Mouse (Mus musculus) limb, embryonic 11.5 days (tissue): ENCODE data around the gene Sac3d1. TPM values are rescaled to one million over a fixed set of nuclear protein-coding genes. Genes with fewer than 3 reads are reported as not detected.

Experiments
- ATAC-seq: fragments of 200-750 bp; cut with Nextera tagmentation; 2 replicates; pipeline ENCODE4 v1.8.0; 2017; ENCODE audit warnings: low read depth; ENCODE audit not compliant: insufficient number of reproducible peaks, low FRiP score, low TSS enrichment
- DNase-seq: peaks from one replicate; pipeline ENCODE4 v3.0.0-alpha.2; 2015; ENCODE audit warnings: low spot score
- H3K27ac ChIP-seq: fragments of 300-500 bp; sonication (generic); replicated peaks from 2 replicates; pipeline ENCODE4 v1.5.1; 2014; ENCODE audit warnings: low read depth, mild to moderate bottlenecking, low read length
- H3K27me3 ChIP-seq: fragments of 300-500 bp; sonication (generic); 2 replicates; pipeline ENCODE4 v1.6.1; 2014; ENCODE audit warnings: mild to moderate bottlenecking, low read length, mixed read lengths; ENCODE audit not compliant: control insufficient read depth, insufficient read depth
- H3K36me3 ChIP-seq: fragments of 300-500 bp; sonication (generic); 2 replicates; pipeline ENCODE4 v1.6.1; 2014; ENCODE audit warnings: mild to moderate bottlenecking, low read length, moderate library complexity, mixed read lengths; ENCODE audit not compliant: control insufficient read depth, insufficient read depth
- H3K4me1 ChIP-seq: fragments of 300-500 bp; sonication (generic); 2 replicates; pipeline ENCODE4 v1.6.1; 2014; ENCODE audit warnings: low read length, mixed read lengths; ENCODE audit not compliant: control insufficient read depth, insufficient read depth
- H3K4me2 ChIP-seq: fragments of 300-500 bp; sonication (generic); 2 replicates; pipeline ENCODE4 v1.6.1; 2014; ENCODE audit warnings: low read depth, mild to moderate bottlenecking, moderate library complexity; ENCODE audit not compliant: severe bottlenecking
- H3K4me3 ChIP-seq: fragments of 300-500 bp; sonication (generic); 2 replicates; pipeline ENCODE4 v1.5.1; 2014; ENCODE audit warnings: low read depth, low read length
- H3K9ac ChIP-seq: fragments of 300-500 bp; sonication (generic); 2 replicates; pipeline ENCODE4 v1.6.1; 2014; ENCODE audit warnings: mild to moderate bottlenecking, low read length
- H3K9me3 ChIP-seq: fragments of 300-500 bp; sonication (generic); 2 replicates; pipeline ENCODE4 v1.6.1; 2016; ENCODE audit warnings: low read length; ENCODE audit not compliant: control insufficient read depth
- WGBS: fragments of 180-500 bp; shearing (Covaris S2); extraction: QIAGEN DNeasy Blood & Tissue Kit; methylation state at CpG from one replicate; pipeline ENCODE4 v1.1.7; 2014; 5-methylcytosine and 5-hydroxymethylcytosine counted together
- polyA plus RNA-seq: library from polyadenylated mRNA; unstranded; fragments of >200 nt; fragmentation: Nextera tagmentation; extraction: Ambion mirVana; gene quantifications from 2 replicates; pipeline ENCODE4 v1.2.1, GENCODE M21; 2014

Sac3d1 gene
- polyA plus RNA-seq = 65.4 and 65.8 TPM in 2 replicates

DNA sequence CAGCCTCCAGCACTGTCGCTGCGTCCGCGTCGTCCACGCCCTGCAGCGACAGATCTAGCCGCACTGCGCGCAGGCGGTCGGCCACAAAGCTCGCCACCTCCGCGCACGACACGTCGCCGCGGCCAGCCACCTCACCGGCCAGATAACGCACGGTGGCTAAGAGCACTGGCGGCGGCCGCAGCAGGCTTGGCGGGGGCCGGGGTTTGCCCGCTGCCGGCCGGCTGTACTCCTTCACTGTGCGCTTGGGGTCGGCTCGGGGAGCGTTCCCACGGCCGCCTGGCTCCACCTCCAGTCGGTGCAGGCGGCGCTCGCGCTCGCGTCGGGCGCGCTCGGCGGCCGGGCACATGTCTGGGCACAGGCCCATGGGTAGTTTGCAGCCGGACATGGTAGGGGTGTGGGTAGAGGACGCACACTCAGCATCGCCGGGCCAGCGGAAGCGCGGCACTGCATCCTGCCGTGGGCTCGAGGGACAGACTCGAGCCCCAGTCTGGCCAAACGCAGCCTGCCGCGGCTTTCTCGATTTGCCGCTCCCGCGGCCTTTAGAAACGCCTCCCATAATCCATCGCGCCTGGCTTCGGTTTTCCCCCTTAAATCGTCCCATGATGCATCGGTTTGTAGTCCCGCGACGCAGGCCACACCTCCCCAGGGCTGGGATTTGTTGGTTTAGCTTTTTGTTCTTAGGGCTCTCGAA, at the start of gene Sac3d1:
TSS of gene Sac3d1 (minus strand) at position 665 of the 691 bp plus-strand sequence.
- Histone ChIP-seq H3K27ac (peak within 1 kb of the TSS; percentile 96), H3K27me3 (no peaks in the 10 kb centered on the region), H3K9me3 (no peaks in the 10 kb centered on the region), H3K9ac (peak within 1 kb of the TSS; percentile 87), H3K4me2 (peak within 1 kb of the TSS; percentile 90), H3K4me1 (peaks cover 3% of the 10 kb centered on the region), H3K36me3 (peaks cover 13% of the 10 kb centered on the region), H3K4me3 (peak within 1 kb of the TSS; percentile 69)
- ATAC-seq (peak; percentile 80), DNase-seq (peak; percentile 92)
- under 1% methylated on average over 77 of the region's 77 CpGs for WGBS

DNA sequence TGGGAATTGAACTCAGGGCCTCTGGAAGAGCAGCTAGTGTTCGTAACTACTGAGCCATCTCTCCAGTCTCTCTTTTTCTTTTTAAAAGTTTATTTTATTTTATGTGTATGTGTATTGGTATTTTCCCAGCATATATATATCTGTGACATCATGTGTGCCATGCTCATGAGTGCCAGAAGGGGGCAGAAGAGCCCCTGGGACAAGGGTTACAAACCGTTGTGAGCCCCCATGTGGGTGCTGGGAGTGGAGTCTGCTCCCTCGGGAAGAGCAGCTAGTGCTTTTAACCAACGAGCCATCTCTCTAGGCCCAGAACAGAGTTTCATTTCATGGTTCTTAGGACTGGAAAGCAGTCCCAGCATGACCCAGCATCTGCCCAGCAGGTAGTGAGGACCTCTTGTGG, 48.3 kb upstream of the Sac3d1 start:
- WGBS = 85% methylated on average over 4 of the region's 4 CpGs
- H3K27me3 ChIP-seq = no peaks in the 10 kb centered on the region

DNA sequence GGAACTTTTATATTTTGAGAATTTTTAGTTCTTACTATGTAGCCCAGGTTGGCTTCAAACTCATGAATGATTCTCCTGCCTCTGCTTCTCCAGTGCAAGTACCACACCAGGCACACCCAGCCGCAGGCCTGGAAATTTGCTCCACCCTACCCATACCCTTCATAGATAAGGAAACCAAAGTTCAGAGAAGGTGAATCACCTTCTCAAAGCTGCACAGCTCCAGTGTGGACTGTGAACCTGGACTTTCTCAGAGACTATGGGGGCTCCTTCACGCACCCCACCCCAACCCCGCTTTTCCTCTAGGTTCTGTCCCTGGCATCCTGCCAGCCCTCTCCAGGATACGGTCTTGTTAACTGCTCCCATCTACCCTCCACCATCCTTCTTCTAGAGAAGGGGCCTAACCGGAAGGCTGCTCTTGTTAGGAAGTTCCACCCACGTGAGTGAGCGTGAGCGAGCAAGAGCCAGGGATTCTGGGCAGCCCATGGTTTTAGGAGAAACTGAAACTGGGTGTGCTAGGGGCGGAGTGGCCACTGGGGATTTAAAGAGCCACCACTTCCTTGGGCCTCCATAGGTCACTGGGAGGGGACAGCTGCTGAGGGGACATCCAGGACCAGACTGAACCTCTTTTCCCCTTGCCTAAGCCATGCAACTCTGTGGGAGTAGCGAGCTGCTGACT, 45.6 kb upstream of the Sac3d1 start:
- H3K4me3 ChIP-seq = no peak overlapping the region
- WGBS = 71% methylated on average over 10 of the region's 10 CpGs
- no peaks in the 10 kb centered on the region for H3K4me1 ChIP-seq
- no peak for DNase-seq
- no peaks in the 10 kb centered on the region for H3K9me3 ChIP-seq
- H3K27me3 ChIP-seq = no peaks in the 10 kb centered on the region
- ATAC-seq = no peak
- no peaks in the 10 kb centered on the region for H3K36me3 ChIP-seq
- no peak overlapping the region for H3K4me2 ChIP-seq
- no peak overlapping the region for H3K27ac ChIP-seq
- no peak overlapping the region for H3K9ac ChIP-seq

More for the DNA sequence above, 48.3 kb upstream of the Sac3d1 start:
- H3K27ac ChIP-seq = no peak overlapping the region
- DNase-seq (no peak), ATAC-seq (no peak)
- H3K4me3 ChIP-seq = no peak overlapping the region
- no peaks in the 10 kb centered on the region for H3K36me3 ChIP-seq
- no peaks in the 10 kb centered on the region for H3K4me1 ChIP-seq
- H3K4me2 ChIP-seq = no peak overlapping the region
- no peak overlapping the region for H3K9ac ChIP-seq
- no peaks in the 10 kb centered on the region for H3K9me3 ChIP-seq

DNA sequence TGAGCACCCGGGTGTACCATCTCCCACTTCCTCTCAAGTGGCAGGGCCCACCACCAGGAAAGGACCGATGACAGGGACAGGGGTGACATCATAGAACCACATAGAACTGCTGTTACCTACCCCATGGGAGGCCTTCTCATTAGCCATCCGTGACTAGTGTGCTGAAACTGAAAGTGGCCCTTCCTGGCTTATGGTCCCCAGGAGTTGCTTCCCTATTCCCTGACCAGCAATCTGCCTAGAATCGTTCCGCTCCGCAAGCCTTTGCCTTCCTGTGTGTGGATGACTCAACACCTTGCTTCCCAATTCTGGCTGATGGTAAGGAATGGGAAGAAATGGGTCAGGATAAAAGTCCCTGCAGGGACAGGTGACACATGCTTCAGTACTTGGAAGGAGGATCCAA, 38.8 kb upstream of the Sac3d1 start:
- 71% methylated on average over 6 of the region's 6 CpGs for WGBS
- Histone ChIP-seq H3K4me3 (no peak overlapping the region), H3K27me3 (no peaks in the 10 kb centered on the region), H3K27ac (no peak overlapping the region), H3K36me3 (no peaks in the 10 kb centered on the region), H3K9ac (no peak overlapping the region), H3K4me2 (no peak overlapping the region), H3K4me1 (no peaks in the 10 kb centered on the region), H3K9me3 (no peaks in the 10 kb centered on the region)
- ATAC-seq = no peak
- DNase-seq = no peak

DNA sequence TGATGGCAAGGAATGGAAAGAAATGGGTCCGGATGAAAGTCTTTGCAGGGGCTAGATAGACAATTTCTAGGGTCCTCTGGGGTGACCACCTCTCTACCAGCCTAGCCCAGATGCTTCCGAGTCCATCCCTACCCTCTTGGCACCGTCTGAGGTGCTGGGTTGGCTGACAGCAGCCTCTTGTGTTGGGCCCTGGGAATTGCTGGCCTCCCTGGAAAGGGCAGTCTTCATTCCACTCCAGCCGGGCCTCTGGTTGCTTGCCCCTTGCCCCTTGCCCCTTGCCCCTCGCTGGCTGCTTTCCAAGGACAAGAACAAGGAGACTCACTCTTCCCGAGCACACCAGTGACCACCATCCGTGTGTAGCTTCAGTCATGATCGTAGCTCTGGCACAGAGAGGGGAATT, 37.9 kb upstream of the Sac3d1 start:
- 65% methylated on average over 8 of the region's 8 CpGs for WGBS
- Histone ChIP-seq H3K27ac (no peak overlapping the region), H3K4me3 (no peak overlapping the region), H3K4me2 (no peak overlapping the region), H3K4me1 (no peaks in the 10 kb centered on the region), H3K9me3 (no peaks in the 10 kb centered on the region), H3K36me3 (no peaks in the 10 kb centered on the region), H3K27me3 (no peaks in the 10 kb centered on the region), H3K9ac (no peak overlapping the region)
- DNase-seq (no peak), ATAC-seq (no peak)

DNA sequence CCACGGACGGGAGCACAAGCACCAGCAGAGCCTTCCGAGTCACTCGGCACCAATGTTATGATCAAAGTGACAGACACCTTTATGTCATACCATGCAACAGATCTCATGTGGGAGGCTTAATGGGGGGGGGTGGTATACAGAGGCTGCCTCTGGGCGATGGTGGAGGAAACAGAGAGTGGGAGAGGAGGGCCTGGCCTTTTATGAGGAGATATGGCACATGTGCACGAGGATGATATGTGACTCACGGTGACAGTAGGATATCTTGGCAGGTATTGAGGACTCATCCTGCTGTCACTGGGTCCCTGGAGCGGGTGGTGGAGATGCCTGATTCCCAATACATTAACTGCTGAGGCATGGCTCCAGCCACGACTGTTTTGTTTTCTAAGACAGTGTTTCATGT, 36.7 kb upstream of the Sac3d1 start:
- Histone ChIP-seq H3K9me3 (no peaks in the 10 kb centered on the region), H3K36me3 (no peaks in the 10 kb centered on the region), H3K27ac (no peak overlapping the region), H3K27me3 (no peaks in the 10 kb centered on the region), H3K4me2 (no peak overlapping the region), H3K4me1 (no peaks in the 10 kb centered on the region), H3K9ac (no peak overlapping the region), H3K4me3 (no peak overlapping the region)
- 85% methylated on average over 9 of the region's 9 CpGs for WGBS
- no peak for ATAC-seq
- no peak for DNase-seq

DNA sequence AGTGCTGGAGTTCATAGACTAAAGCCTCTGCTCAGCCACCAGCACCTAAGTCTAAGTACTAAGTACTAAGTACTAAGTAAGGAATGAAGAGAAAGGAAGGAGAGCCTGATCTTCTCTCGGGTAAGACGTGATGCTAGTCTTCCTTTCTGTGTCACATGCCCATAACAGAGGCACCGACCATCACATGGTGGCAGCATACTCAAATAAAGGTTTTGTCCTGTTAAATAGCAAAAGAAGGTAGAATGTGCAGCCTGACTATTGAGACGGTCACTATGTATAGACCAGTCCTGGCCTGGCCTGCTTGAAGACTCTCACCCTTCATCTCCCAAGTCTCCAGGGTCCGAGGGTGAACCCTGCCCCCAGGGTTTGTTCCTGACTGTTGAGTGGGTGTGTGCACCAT, 26.4 kb upstream of the Sac3d1 start:
- DNase-seq (no peak), ATAC-seq (no peak)
- Histone ChIP-seq H3K9me3 (no peaks in the 10 kb centered on the region), H3K4me1 (peaks cover 6% of the 10 kb centered on the region), H3K9ac (no peak overlapping the region), H3K27ac (no peak overlapping the region), H3K4me2 (no peak overlapping the region), H3K36me3 (no peaks in the 10 kb centered on the region), H3K4me3 (no peak overlapping the region), H3K27me3 (no peaks in the 10 kb centered on the region)
- WGBS = 76% methylated on average over 5 of the region's 5 CpGs

DNA sequence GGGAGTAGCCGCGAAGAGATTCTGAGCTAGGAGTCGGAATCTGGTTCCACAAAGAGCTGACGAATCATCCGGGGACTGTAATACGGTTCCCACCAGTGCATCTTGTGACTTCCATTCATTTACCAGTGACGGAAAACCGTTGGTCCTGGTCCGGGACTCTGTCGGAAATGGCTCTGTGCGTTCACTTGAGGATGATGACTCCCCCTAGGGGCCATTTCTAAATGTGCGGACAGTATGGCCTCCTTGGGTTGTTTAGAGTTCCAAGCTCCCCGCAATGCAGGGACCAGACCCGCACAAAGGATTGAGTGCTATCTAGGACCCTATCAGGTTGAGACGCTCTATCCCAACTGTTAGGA, 22.9 kb upstream of the Sac3d1 start, which contains the start of gene Arl2:
TSS of gene Arl2 (minus strand) at position 155 of the 356 bp plus-strand sequence.
- peak within 1 kb of the TSS; percentile 73 for H3K4me2 ChIP-seq
- H3K9me3 ChIP-seq = no peaks in the 10 kb centered on the region
- under 1% methylated on average over 15 of the region's 15 CpGs for WGBS
- DNase-seq (peak; percentile 87), ATAC-seq (peak; percentile 73)
- H3K36me3 ChIP-seq = 0 out of 2 replicates have a peak, but pooled peaks cover 2% of the 10 kb centered on the region
- H3K27me3 ChIP-seq = no peaks in the 10 kb centered on the region
- peaks cover 7% of the 10 kb centered on the region for H3K4me1 ChIP-seq
- H3K4me3 ChIP-seq = peak within 1 kb of the TSS; percentile 56
- H3K27ac ChIP-seq = peak within 1 kb of the TSS; percentile 93
- H3K9ac ChIP-seq = peak within 1 kb of the TSS; percentile 86
